Mouse (Mus musculus): ENCODE results near the gene Rsph1. TPM values are rescaled to one million over a fixed set of nuclear protein-coding genes. Genes with fewer than 3 reads are reported as not detected.

Rsph1 gene
- polyA plus RNA-seq, 1 experiment from 2014 or later, result 0.62 TPM

DNA sequence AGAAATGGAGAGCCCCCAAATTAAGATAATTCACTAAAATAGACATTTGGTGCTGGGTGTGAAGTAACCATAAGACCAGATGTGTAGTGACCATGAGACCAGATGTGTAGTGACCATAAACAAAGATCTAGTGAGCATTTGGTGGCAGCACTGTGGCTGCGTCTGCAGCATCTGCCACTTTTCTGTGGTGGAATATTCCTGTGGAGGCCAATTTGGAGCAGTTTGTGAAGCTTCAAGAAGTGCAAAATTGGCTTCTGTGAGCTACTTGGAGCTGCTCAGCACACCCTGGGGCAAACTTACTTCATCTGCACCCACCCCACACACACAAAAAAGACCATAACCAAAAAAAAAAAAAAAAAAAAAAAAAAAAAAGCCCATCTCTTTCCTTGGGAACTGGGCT lies 9.2 kb downstream of the Rsph1 start:
- no peak overlapping the region for H3K4me2 ChIP-seq (replicated peaks; ENCODE audit: low read depth, low read length)
- ATAC-seq (ENCODE audit: insufficient number of reproducible peaks, insufficient read depth, low FRiP score, low read depth), result no peak
- no peaks in the 10 kb centered on the region for H3K27me3 ChIP-seq (ENCODE audit: control insufficient read depth, insufficient read depth, low read length)
- H3K4me3 ChIP-seq (ENCODE audit: low read depth, low read length), result no peak overlapping the region
- H3K36me3 ChIP-seq (ENCODE audit: control insufficient read depth, insufficient read depth, low read length), result no peaks in the 10 kb centered on the region
- no peak overlapping the region for H3K9ac ChIP-seq (replicated peaks; ENCODE audit: low read depth, low read length)
- H3K4me1 ChIP-seq (ENCODE audit: control insufficient read depth, insufficient read depth, low read length), result no peaks in the 10 kb centered on the region
- 80% methylated on average over 1 of the region's 1 CpGs for WGBS
- no peak overlapping the region for H3K27ac ChIP-seq (ENCODE audit: low read length)
- no peaks in the 10 kb centered on the region for H3K9me3 ChIP-seq (ENCODE audit: control insufficient read depth, low read depth, low read length)

- no peaks in the 10 kb centered on the region for H3K36me3 ChIP-seq (ENCODE audit: control insufficient read depth, insufficient read depth, low read length)
- H3K27me3 ChIP-seq (ENCODE audit: control insufficient read depth, insufficient read depth, low read length), result no peaks in the 10 kb centered on the region
- WGBS, result 76% methylated on average over 6 of the region's 6 CpGs
- H3K4me3 ChIP-seq (ENCODE audit: low read depth, low read length), result no peak overlapping the region
- H3K9ac ChIP-seq (replicated peaks; ENCODE audit: low read depth, low read length), result no peak overlapping the region
- no peak overlapping the region for H3K4me2 ChIP-seq (replicated peaks; ENCODE audit: low read depth, low read length)
- no peak for ATAC-seq (ENCODE audit: insufficient number of reproducible peaks, insufficient read depth, low FRiP score, low read depth)
- no peaks in the 10 kb centered on the region for H3K9me3 ChIP-seq (ENCODE audit: control insufficient read depth, low read depth, low read length)
- H3K27ac ChIP-seq (ENCODE audit: low read length), result no peak overlapping the region
- H3K4me1 ChIP-seq (ENCODE audit: control insufficient read depth, insufficient read depth, low read length), result no peaks in the 10 kb centered on the region
Observed at GRCm38 (mm10) chr17:31267603-31268002, 9.6 kb downstream of the Rsph1 start.

GRCm38 (mm10) chr17:31267138-31267537 lies 10.0 kb downstream of the Rsph1 start:
- no peaks in the 10 kb centered on the region for H3K36me3 ChIP-seq (ENCODE audit: control insufficient read depth, insufficient read depth, low read length)
- ATAC-seq (ENCODE audit: insufficient number of reproducible peaks, insufficient read depth, low FRiP score, low read depth), result no peak
- WGBS, result 67% methylated on average over 4 of the region's 4 CpGs
- H3K27ac ChIP-seq (ENCODE audit: low read length), result no peak overlapping the region
- H3K4me1 ChIP-seq (ENCODE audit: control insufficient read depth, insufficient read depth, low read length), result no peaks in the 10 kb centered on the region
- no peak overlapping the region for H3K9ac ChIP-seq (replicated peaks; ENCODE audit: low read depth, low read length)
- no peak overlapping the region for H3K4me2 ChIP-seq (replicated peaks; ENCODE audit: low read depth, low read length)
- no peaks in the 10 kb centered on the region for H3K27me3 ChIP-seq (ENCODE audit: control insufficient read depth, insufficient read depth, low read length)
- H3K9me3 ChIP-seq (ENCODE audit: control insufficient read depth, low read depth, low read length), result no peaks in the 10 kb centered on the region
- H3K4me3 ChIP-seq (ENCODE audit: low read depth, low read length), result no peak overlapping the region

DNA sequence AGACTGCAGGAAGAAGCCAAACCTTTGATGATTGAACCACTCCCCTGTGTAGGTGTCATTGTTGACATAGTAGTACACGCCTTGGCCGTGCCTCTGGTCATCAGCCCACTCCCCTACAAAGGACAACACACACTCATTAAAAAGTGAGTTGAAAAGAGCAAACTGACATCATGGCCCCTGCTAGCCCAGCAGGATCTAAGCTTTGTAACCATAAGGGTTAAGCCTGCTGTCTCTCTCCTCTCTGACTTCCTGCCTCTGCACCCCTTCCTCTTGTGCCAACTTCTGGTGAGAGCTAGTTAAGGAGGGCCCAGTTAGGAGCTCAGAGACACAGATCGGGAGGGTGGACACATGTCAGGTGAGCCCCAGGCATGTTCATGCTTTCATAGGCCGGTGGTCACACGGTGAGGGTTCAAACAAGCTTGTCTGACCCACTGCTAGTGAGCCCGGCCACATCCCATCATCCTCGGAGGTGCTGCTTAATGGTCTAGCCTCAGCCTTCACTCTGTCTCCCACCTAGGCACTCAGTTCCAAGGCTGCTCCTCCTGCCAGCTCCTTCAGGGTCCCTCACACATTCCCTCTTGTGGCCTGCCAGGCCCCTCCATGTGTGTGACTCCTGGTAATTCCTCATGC lies 10.7 kb downstream of the Rsph1 start:
- Histone ChIP-seq H3K27ac (ENCODE audit: low read length) (no peak overlapping the region), H3K4me1 (ENCODE audit: control insufficient read depth, insufficient read depth, low read length) (no peaks in the 10 kb centered on the region), H3K36me3 (ENCODE audit: control insufficient read depth, insufficient read depth, low read length) (no peaks in the 10 kb centered on the region), H3K4me2 (replicated peaks; ENCODE audit: low read depth, low read length) (no peak overlapping the region), H3K27me3 (ENCODE audit: control insufficient read depth, insufficient read depth, low read length) (no peaks in the 10 kb centered on the region), H3K4me3 (ENCODE audit: low read depth, low read length) (no peak overlapping the region), H3K9me3 (ENCODE audit: control insufficient read depth, low read depth, low read length) (no peaks in the 10 kb centered on the region), H3K9ac (replicated peaks; ENCODE audit: low read depth, low read length) (no peak overlapping the region)
- ATAC-seq (ENCODE audit: insufficient number of reproducible peaks, insufficient read depth, low FRiP score, low read depth), result no peak
- WGBS, result 75% methylated on average over 7 of the region's 7 CpGs

DNA sequence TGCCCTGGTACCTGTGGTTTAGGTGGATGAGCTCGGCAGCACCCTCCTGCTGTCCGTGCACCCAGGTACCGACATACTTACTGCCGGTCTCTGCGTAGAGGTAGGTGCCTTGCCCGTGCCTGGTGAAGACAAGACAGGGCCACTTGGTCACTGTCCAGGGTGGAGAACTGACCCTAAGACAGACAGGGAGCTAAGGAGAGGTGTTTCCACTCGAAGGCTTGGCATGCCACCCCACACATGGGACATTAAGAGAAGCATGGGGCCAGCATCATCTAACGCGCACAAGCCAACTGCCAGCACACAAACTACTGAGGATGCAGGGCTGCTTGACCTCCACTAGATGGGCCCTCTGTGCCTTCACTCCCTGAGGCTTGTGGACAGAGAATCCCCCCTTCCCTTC lies 11.4 kb downstream of the Rsph1 start:
- 89% methylated on average over 9 of the region's 9 CpGs for WGBS
- H3K27me3 ChIP-seq (ENCODE audit: control insufficient read depth, insufficient read depth, low read length), result no peaks in the 10 kb centered on the region
- H3K27ac ChIP-seq (ENCODE audit: low read length), result no peak overlapping the region
- H3K4me1 ChIP-seq (ENCODE audit: control insufficient read depth, insufficient read depth, low read length), result no peaks in the 10 kb centered on the region
- no peak for ATAC-seq (ENCODE audit: insufficient number of reproducible peaks, insufficient read depth, low FRiP score, low read depth)
- no peaks in the 10 kb centered on the region for H3K36me3 ChIP-seq (ENCODE audit: control insufficient read depth, insufficient read depth, low read length)
- no peaks in the 10 kb centered on the region for H3K9me3 ChIP-seq (ENCODE audit: control insufficient read depth, low read depth, low read length)
- no peak overlapping the region for H3K9ac ChIP-seq (replicated peaks; ENCODE audit: low read depth, low read length)
- no peak overlapping the region for H3K4me2 ChIP-seq (replicated peaks; ENCODE audit: low read depth, low read length)
- H3K4me3 ChIP-seq (ENCODE audit: low read depth, low read length), result no peak overlapping the region

DNA sequence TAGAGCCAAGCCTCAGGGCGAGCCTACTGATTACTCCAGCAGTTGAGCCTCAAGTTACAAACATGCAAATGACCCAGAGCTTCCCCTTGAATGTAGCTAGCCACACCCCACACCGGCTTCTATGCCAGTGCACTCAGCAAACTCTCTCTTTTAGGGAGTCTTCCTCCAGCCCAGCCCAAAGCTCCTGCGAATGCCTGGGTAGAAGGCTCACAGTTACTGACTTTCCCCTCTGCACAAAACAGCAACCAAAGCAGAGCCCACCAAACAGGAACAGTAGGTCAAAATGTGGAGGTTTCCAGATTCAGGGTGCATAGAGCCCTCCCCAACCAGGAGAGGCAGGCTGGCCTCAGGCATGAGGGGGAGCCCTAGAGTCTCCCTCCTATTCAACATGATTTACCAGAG lies 12.0 kb downstream of the Rsph1 start:
- H3K27me3 ChIP-seq (ENCODE audit: control insufficient read depth, insufficient read depth, low read length), result no peaks in the 10 kb centered on the region
- no peaks in the 10 kb centered on the region for H3K9me3 ChIP-seq (ENCODE audit: control insufficient read depth, low read depth, low read length)
- H3K36me3 ChIP-seq (ENCODE audit: control insufficient read depth, insufficient read depth, low read length), result no peaks in the 10 kb centered on the region
- no peak for ATAC-seq (ENCODE audit: insufficient number of reproducible peaks, insufficient read depth, low FRiP score, low read depth)
- H3K4me3 ChIP-seq (ENCODE audit: low read depth, low read length), result no peak overlapping the region
- H3K9ac ChIP-seq (replicated peaks; ENCODE audit: low read depth, low read length), result no peak overlapping the region
- no peaks in the 10 kb centered on the region for H3K4me1 ChIP-seq (ENCODE audit: control insufficient read depth, insufficient read depth, low read length)
- WGBS, result 14% methylated on average over 3 of the region's 3 CpGs
- no peak overlapping the region for H3K4me2 ChIP-seq (replicated peaks; ENCODE audit: low read depth, low read length)
- H3K27ac ChIP-seq (ENCODE audit: low read length), result no peak overlapping the region

GRCm38 (mm10) chr17:31264372-31264771 lies 12.8 kb downstream of the Rsph1 start:
- H3K9me3 ChIP-seq (ENCODE audit: control insufficient read depth, low read depth, low read length), result no peaks in the 10 kb centered on the region
- H3K4me1 ChIP-seq (ENCODE audit: control insufficient read depth, insufficient read depth, low read length), result no peaks in the 10 kb centered on the region
- no peak overlapping the region for H3K27ac ChIP-seq (ENCODE audit: low read length)
- H3K4me2 ChIP-seq (replicated peaks; ENCODE audit: low read depth, low read length), result no peak overlapping the region
- no peak for ATAC-seq (ENCODE audit: insufficient number of reproducible peaks, insufficient read depth, low FRiP score, low read depth)
- H3K36me3 ChIP-seq (ENCODE audit: control insufficient read depth, insufficient read depth, low read length), result no peaks in the 10 kb centered on the region
- no peak overlapping the region for H3K9ac ChIP-seq (replicated peaks; ENCODE audit: low read depth, low read length)
- H3K4me3 ChIP-seq (ENCODE audit: low read depth, low read length), result no peak overlapping the region
- WGBS, result 59% methylated on average over 6 of the region's 6 CpGs
- no peaks in the 10 kb centered on the region for H3K27me3 ChIP-seq (ENCODE audit: control insufficient read depth, insufficient read depth, low read length)

GRCm38 (mm10) chr17:31263770-31264169 lies 13.4 kb downstream of the Rsph1 start:
- no peaks in the 10 kb centered on the region for H3K27me3 ChIP-seq (ENCODE audit: control insufficient read depth, insufficient read depth, low read length)
- no peaks in the 10 kb centered on the region for H3K4me1 ChIP-seq (ENCODE audit: control insufficient read depth, insufficient read depth, low read length)
- no peaks in the 10 kb centered on the region for H3K36me3 ChIP-seq (ENCODE audit: control insufficient read depth, insufficient read depth, low read length)
- H3K27ac ChIP-seq (ENCODE audit: low read length), result no peak overlapping the region
- no peak overlapping the region for H3K4me3 ChIP-seq (ENCODE audit: low read depth, low read length)
- no peak for ATAC-seq (ENCODE audit: insufficient number of reproducible peaks, insufficient read depth, low FRiP score, low read depth)
- no peak overlapping the region for H3K4me2 ChIP-seq (replicated peaks; ENCODE audit: low read depth, low read length)
- H3K9me3 ChIP-seq (ENCODE audit: control insufficient read depth, low read depth, low read length), result no peaks in the 10 kb centered on the region
- H3K9ac ChIP-seq (replicated peaks; ENCODE audit: low read depth, low read length), result no peak overlapping the region
- WGBS, result 91% methylated on average over 5 of the region's 5 CpGs

DNA sequence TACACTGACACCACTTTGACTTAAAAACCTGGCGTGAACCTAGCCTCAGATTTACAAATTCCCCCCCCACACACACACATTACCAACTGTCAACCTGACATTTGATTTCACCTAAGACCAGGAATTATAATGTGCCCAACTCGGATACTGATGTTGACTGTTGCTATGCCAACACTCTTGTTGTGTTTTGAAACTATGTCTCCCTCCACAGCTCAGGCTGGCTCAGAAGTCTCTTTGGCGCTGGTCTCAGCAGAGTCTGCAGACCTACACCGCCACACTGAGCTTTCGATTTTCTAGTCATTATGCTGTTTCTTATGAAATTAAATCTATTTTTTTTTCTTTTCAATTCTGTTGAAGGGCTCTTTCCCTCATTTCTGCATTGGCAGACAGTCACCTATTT lies 14.5 kb downstream of the Rsph1 start:
- Histone ChIP-seq H3K36me3 (ENCODE audit: control insufficient read depth, insufficient read depth, low read length) (no peaks in the 10 kb centered on the region), H3K9ac (replicated peaks; ENCODE audit: low read depth, low read length) (no peak overlapping the region), H3K27me3 (ENCODE audit: control insufficient read depth, insufficient read depth, low read length) (no peaks in the 10 kb centered on the region), H3K4me1 (ENCODE audit: control insufficient read depth, insufficient read depth, low read length) (no peaks in the 10 kb centered on the region), H3K4me2 (replicated peaks; ENCODE audit: low read depth, low read length) (no peak overlapping the region), H3K27ac (ENCODE audit: low read length) (no peak overlapping the region), H3K4me3 (ENCODE audit: low read depth, low read length) (no peak overlapping the region), H3K9me3 (ENCODE audit: control insufficient read depth, low read depth, low read length) (no peaks in the 10 kb centered on the region)
- WGBS, result 63% methylated on average over 5 of the region's 5 CpGs
- ATAC-seq (ENCODE audit: insufficient number of reproducible peaks, insufficient read depth, low FRiP score, low read depth), result no peak

Data from stomach, embryonic 14.5 days (tissue).